Mouse (Mus musculus): Measurements from ENCODE around the gene Igsf11. TPM values are rescaled to one million over a fixed set of nuclear protein-coding genes. Genes with fewer than 3 reads are reported as not detected.

The Igsf11 gene
- total RNA-seq, 4 experiments from 2014 or later, result 48.1 to 53.6 (median 50.7) TPM

DNA sequence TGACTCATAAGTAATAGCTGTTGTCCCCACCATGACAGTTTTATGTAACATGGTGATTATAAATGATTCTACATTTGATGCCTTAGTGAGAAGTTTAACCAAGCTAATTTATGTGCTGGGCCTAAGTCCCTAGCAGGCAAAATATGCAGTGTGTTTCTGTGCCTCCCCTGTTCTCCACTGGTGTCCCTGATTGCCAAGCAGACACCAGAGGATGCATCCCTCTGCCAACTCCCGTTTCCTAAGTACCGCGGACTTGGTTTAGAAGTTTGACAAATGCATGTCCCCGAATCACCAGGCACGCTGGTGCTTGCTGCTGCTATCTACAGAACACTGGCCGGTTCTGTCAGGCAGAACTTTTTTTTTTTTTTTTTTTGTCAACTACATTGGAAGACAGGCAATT lies 39.0 kb downstream of the Igsf11 start:
- DNase-seq (ENCODE audit: low spot score in 2 of 2), result no peak

DNA sequence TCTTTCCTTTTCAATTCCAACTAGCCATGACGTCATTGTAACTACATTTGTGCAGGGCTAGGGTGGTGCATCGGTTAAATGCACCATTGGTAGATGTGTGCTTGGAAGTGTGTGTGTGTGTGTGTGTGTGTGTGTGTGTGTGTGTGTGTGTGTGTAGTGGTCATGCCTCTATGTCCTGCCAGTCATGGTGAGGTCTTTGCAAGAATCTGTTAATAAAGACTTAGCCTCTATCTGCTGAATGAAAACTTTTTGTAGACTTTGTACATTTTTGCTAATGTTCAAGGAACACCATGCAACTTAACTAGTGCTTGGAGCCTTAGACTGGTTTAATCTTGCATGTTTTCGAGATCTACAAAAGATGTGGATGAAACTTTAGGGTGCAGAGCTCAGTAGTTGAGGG lies 48.3 kb downstream of the Igsf11 start:
- no peak for DNase-seq (ENCODE audit: low spot score in 2 of 2)

- peak; percentile 87 to 88 for DNase-seq (ENCODE audit: low spot score in 2 of 2)
These were observed 48.8 kb downstream of the Igsf11 start for GRCm38 (mm10) chr16:38941275-38941674.

DNA sequence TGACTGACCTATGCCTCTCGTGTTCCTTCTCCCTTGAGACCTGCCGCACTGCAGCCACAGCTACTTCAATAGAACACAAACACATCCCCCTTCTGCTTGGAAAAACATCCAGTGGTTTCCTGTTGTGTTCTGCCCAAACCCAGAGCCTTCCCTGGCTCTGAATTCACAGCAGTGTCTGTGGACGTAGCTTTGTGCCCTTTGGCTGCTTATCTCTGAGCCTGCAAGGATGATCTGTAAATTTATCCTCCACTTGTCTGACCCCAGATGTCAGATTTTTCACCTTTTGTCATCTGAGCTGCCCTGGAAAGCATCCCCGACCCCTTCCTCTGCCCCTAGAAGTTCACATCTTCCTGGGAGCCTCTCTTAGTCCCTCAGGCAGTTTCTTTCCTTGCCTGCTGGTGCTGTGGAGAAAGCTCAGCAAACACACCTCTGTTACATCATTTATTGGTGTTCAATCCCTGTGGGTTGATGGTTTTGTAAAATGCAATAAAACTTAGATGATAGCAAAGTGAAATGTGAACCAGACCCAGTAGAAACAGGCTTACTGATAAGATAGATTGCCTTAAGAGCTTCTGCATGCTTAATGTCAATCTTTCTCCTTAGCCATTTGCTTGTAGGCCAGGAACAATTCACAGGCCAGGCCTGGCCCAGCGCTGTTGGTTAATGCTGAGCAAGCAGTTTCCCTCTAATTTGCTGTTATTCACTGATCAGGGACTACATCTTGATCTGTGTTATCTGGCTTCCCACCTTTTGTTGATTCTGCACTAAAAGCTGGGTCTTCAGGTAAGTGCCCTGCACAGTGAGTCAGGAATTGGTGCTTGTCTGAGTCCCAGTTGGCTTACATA lies 51.5 kb downstream of the Igsf11 start:
- DNase-seq (ENCODE audit: low spot score in 2 of 2), result no peak

DNA sequence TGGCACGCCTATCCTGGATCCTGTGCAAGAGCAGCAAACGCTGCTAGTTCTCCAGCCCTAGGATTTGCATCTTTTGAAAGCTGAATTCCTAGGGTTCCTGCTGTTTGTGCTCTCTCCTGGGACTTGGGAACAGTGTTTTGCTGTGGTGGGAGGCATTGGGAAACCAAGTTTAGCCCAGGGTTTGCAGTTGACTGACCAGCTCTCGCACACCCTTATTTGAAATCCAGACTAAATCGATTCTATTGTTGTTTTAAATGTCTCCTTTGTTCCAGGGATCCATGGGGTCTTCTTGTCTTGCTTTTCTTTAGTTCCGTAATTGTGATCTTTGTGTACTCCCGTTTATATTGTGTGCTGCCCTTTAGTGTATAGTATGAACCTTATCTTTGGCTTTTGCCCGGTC lies 52.6 kb downstream of the Igsf11 start:
- no peak for DNase-seq (ENCODE audit: low spot score in 2 of 2)

- DNase-seq (ENCODE audit: low spot score in 2 of 2), result no peak
These were observed 53.1 kb downstream of the Igsf11 start for GRCm38 (mm10) chr16:38945581-38945981.

GRCm38 (mm10) chr16:38946453-38946852 lies 54.0 kb downstream of the Igsf11 start:
- peak; percentile 55 to 65 for DNase-seq (ENCODE audit: low spot score in 2 of 2)

- no peak for DNase-seq (ENCODE audit: low spot score in 2 of 2)
These were observed 54.8 kb downstream of the Igsf11 start for GRCm38 (mm10) chr16:38947141-38947879.

- no peak for DNase-seq (ENCODE audit: low spot score in 2 of 2)
These were observed 56.0 kb downstream of the Igsf11 start for GRCm38 (mm10) chr16:38948441-38948840.

DNA sequence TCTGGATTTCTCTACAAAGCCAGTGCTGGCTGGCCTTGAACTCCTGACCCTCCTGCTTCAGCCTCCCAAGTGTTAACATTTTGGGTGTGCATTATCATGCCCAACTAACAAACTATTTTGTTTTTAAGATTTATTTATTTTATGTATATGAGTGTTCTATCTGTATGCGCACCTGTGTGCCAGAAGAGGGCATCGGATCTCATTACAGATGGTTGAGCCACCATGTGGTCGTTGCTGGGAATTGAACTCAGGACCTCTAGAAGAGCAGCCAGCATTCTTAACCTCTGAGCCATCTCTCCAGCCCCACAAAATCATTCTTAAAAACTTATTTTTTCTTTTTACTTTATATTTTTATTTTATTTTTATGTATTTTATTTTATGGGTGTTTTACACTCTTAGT lies 60.4 kb downstream of the Igsf11 start:
- DNase-seq (ENCODE audit: low spot score in 2 of 2), result no peak

- DNase-seq (ENCODE audit: low spot score in 2 of 2), result no peak
These were observed 61.4 kb downstream of the Igsf11 start for GRCm38 (mm10) chr16:38953821-38954220.

- no peak for DNase-seq (ENCODE audit: low spot score in 2 of 2)
These were observed 62.2 kb downstream of the Igsf11 start for GRCm38 (mm10) chr16:38954501-38955288.

DNA sequence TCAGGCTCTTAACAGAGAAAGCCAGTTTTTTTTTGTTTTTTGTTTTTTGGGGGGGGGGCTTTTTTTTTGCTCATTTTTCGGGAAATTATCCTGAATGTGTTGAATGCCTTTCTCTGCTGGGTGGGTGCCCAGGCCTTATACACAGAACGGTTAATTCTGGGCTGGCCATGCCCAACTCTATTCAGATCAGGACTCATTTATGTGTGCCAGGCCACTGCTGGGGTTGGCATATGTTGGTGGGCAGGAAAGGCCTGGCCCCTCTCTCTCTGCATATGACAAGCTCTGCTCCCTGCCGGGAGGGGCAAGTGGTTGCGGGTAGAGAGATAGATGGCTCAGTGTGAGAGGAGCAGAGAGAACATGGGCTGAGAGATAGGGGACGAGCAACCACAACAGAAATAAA lies 62.8 kb downstream of the Igsf11 start:
- DNase-seq (ENCODE audit: low spot score in 2 of 2), result peak; percentile 48 to 60

GRCm38 (mm10) chr16:38958801-38959200 lies 66.3 kb downstream of the Igsf11 start:
- DNase-seq (ENCODE audit: low spot score in 2 of 2), result no peak

DNA sequence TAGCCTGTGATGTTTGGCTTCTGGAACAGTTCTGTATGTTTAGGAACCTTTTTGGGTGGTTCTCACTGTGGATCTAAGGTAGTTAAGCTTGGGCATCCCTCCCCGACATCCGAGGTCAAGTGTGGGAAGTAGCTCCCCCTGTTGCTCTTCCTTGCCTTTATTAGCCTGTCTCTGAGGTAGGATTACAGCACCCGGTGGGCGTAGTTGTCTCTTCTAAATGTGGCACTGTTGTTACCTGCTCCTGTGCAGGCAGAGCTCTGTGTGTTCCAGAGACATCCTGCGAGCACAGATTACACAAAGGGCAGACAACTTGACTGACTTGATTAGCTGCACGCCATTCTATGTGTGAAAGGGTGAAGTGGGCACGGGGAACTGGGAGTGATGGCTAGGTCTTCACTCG lies 68.1 kb downstream of the Igsf11 start:
- no peak for DNase-seq (ENCODE audit: low spot score in 2 of 2)

DNA sequence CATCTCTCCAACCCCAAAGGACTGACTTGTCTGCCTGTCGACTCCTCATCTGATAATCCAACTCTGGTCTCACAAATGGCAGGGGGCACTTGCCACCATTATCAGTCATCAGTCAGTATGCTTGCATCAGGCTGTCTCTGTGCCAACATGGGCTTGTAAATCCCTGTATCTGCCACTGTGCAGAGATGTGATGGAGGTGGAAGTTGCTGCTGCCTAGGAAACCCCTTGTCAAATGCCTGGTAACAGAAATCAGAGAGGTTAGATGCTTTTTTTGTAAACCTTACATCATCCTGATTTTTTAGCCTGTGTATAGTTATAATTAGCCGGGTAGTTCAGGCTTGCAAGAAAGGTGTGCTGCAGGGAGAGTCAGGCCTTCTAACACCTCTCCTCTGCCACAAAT lies 69.4 kb downstream of the Igsf11 start:
- DNase-seq (ENCODE audit: low spot score in 2 of 2), result no peak

GRCm38 (mm10) chr16:38962695-38963094 lies 70.2 kb downstream of the Igsf11 start:
- peak; percentile 72 to 74 for DNase-seq (ENCODE audit: low spot score in 2 of 2)

GRCm38 (mm10) chr16:38967026-38967425 lies 74.6 kb downstream of the Igsf11 start:
- no peak for DNase-seq (ENCODE audit: low spot score in 2 of 2)

DNA sequence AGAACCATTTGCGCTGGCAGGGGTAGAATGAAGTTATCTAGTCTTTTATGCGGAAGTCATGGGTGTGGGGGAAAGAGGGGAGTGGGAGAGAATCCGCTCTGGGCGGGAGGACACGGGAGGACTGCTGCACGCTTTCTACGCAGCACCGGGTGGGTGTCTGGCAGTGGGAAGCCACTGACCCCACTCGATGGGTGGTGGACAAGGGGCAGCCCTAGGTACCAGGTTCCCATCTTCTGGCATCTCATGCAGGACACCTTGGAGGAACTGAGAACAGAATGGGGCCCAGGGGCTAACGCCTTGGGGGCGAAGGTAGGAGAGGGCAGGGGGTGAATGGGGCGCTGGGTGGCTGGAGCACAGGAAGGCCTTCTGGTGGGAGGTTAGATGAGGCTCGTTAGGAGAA lies 83.7 kb downstream of the Igsf11 start:
- DNase-seq (ENCODE audit: low spot score in 2 of 2), result no peak

DNA sequence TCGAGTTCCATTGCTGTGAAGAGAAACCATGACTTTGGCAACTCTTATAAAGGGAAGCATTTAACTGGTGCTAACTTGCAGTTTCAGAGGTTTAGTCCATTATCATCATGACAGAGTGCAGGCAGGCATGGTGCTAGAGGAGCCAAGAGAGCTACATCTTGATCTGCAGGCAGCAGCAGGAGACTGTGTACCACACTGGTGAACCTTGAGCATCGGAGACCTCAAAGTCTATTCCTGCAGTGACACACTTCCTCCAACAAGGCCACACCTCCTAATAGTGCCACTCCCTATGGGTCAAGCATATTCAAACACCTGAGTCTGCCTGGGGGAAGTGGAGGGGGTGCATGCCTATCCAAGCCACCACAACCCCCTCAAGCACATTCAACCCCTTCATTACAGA lies 86.1 kb downstream of the Igsf11 start:
- no peak for DNase-seq (ENCODE audit: low spot score in 2 of 2)

DNA sequence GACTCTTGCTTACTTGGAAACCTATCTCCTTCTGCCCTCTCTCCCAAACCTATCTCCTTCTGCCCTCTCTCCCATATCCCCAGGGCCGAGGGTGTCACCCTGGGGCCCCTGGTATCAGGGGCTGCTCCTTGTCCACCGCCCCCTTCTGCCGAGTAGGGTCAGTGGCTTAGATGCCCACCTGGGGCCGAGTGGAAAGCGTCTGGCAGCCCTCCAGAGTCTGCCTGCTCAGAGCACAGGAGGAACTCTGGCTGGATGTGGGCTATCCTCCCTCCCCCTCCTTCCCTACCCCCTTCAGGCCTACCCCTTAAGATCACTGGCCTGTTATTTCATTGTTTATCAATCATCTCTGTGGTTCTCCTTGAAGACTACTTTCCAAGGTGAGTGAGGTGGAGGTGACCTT lies 88.1 kb downstream of the Igsf11 start:
- no peak for DNase-seq (ENCODE audit: low spot score in 2 of 2)

DNA sequence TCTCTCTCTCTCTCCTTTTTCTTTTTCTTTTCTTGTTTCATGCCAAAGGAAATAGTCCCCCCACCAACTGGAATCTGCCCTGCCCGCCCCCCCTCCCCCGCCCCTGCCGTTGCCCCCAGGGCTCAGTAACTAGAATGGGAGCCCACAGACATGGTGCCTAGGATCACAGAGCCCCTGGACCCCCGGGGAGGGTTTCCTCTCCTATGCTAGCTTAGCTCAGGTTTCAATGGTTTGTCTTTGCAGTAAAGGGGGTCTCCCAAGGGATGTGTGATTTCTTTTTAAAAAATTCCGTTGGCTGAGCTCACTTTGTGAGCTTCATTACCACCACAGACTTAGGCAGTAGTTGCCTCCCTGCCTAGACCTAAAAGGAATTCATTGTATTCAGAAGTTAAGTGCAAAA lies 89.6 kb downstream of the Igsf11 start:
- no peak for DNase-seq (ENCODE audit: low spot score in 2 of 2)

Data from layer of hippocampus, adult 8-10 months (tissue).